Mouse (Mus musculus) gonadal fat pad, adult 2 months (tissue): ENCODE measurements at regions not wholly inside any gene's neighbourhood (a gene's known extent, or its start where the extent isn't known, plus 50 kb on each side); places are given as distances from the start of the nearest gene placed in this dataset.

ENCODE experiments used
- DNase-seq: peaks from one replicate; pipeline ENCODE4 v3.0.0-alpha.2; 2012; ENCODE audit warnings: low read depth

GRCm38 (mm10) chr5:64609378-64610087 is 193.7 kb upstream of the Klf3 start:
- DNase-seq = no peak

DNA sequence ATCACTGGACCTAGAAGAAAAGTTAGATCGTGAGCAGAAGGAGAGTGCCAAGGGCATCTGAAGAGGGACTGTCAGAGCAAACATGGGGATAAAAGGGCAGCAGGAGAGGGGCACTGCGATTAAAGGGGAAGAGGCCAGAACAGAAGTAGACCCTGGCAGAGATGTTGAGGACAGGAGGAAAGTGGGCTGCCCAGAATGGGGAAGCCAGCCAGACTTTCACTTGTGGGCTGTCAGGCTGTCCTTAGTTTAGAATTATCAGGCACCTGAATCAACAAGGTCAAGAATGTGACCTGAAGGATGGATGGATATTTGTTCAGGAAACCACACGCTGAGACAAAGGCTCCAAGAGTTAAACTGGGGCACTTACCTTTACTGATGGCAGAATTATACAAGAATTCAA is 193.0 kb upstream of the Klf3 start:
- no peak for DNase-seq

GRCm38 (mm10) chr5:64610562-64611405 is 192.4 kb upstream of the Klf3 start:
- DNase-seq = no peak

GRCm38 (mm10) chr5:64612017-64612416 is 191.2 kb upstream of the Klf3 start:
- DNase-seq = no peak

DNA sequence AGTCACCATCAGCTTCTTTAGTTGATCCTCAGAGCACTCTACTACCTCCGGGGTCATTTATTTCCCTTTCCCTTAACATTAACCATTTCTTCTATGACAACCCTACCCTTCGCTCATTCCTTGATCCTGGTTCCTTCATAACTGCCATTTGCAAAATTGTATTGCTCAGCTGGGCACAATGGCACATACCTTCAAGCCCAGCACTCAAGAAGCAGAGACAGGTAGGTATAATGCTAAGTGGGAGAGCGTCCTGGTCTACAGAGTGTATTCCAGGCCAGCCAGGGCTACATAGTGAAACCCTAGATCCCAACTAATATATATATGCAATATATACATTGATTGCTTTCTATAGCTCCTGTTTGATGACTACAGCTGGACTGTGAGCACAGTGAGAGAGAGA is 189.5 kb upstream of the Klf3 start:
- no peak for DNase-seq

DNA sequence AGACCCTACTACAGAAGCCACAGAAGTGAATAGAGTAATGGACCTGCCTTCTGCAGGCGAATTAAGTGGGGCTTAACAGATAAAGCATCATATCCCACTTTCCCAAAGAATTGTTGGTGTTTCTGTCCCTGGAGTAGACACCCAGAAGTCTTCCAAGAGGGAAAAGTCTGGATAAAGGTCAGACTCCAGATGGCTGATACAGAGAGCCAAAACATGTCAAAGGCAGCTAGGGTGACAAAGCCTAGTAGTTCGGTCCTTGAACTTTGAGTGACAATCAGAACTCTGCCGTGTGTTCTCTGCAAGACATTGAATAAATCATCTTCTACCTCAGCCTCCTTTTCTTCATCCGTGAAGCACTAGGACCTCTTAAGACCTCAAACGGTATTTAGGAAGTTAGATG is 185.1 kb upstream of the Klf3 start:
- no peak for DNase-seq

DNA sequence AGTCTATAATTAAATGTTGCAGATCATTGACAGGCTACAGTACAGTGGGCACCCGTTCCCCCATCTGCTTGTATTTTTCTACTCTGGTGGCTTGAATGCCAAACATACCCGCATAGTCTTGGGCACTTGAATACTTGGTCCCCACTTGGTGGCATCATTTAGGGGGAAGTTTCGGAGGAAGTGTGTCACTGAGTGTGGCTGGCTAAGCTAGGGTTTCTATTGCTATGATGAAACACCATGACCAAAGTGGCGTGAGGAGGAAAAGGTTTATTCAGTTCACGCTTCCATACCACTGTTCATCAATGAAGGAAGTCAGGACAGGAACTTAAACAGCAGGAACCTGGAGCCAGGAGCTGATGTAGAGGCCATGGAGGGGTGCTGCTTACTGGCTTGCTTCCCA is 183.4 kb upstream of the Klf3 start:
- no peak for DNase-seq

DNA sequence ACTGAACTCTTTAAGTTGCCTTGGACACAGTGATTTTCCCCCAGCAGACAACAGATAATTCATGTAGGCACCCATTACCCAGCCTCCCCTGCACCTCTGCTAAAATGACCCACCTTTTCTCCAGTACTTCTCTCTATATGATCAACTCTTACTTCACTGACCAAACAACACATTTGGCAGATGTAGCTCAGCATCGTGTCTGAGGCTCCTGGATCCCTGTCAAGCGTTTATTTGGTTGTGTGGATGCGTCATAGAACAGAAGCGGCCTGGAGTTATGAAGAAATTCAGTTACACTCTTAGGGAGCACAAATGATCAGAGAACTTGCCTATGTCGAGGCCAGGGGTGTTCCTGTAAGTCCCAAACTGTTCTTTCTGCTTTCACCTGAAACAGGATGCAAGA is 182.5 kb upstream of the Klf3 start:
- DNase-seq = no peak

- no peak for DNase-seq
Observed at GRCm38 (mm10) chr5:64621386-64621785, 181.8 kb upstream of the Klf3 start.

GRCm38 (mm10) chr5:64623653-64624052 is 179.5 kb upstream of the Klf3 start:
- DNase-seq = no peak

GRCm38 (mm10) chr5:64624205-64624604 is 179.0 kb upstream of the Klf3 start:
- no peak for DNase-seq

DNA sequence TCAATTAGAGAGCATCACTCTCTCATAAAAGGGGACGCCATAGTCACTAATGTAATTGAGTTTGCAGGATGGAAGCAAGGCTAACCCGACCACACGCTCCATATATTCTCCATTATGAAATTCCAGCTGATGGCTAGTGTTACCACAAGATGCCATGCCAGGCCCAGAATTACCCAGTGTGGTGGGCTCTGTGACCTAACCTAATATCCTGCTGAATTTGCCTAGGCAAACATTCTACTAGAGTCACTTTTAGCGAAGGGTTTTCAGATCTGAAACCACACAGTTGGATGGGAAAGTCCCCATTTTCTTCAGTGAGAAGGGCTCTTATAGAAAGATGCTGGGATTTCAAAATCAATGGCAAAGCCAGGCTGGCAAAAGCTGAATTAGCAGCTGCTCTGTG is 177.8 kb upstream of the Klf3 start:
- no peak for DNase-seq

DNA sequence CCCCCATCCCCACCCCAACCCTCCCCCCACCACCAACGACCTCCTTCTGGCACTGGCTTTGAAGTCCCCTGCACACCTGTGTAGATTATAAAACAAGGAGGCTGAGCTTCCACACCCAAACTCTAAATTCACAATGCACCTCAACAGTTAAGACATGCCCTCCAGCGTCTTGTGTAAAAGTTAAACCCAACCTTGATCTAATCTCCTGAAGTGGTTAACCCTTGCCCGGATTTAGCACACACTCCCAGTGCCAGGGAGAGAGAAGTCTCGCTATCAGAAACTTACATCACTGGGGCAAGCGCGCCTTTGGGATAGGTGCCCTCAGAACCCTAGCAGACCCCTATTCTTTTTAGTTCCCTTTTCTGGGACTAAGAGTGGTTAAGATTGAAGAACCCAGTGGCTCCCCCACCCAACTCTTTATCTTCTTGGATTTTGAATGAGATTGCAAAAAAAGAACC is 177.3 kb upstream of the Klf3 start:
- peak; percentile 70 for DNase-seq

GRCm38 (mm10) chr5:64626351-64626750 is 176.8 kb upstream of the Klf3 start:
- peak; percentile 56 for DNase-seq

DNA sequence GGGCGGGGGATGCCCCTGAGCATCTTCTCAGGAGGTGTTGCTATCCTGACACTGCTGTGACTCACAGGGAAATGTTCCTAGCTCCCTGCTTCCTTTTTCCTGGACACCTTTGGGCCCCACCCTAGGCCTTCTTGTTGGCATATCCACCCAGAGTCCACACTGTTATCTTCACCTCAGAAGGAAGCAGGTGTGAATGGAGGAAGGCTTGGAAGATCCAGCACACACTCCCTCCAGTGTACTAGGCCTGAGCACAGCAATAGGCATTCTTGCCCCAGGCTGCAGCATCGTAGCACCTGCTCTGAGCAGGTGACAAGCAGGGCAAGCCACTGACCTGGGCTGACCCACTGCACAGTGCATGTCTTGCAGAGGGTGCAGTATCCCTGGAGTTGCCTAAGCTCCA is 172.6 kb upstream of the Klf3 start:
- no peak for DNase-seq

DNA sequence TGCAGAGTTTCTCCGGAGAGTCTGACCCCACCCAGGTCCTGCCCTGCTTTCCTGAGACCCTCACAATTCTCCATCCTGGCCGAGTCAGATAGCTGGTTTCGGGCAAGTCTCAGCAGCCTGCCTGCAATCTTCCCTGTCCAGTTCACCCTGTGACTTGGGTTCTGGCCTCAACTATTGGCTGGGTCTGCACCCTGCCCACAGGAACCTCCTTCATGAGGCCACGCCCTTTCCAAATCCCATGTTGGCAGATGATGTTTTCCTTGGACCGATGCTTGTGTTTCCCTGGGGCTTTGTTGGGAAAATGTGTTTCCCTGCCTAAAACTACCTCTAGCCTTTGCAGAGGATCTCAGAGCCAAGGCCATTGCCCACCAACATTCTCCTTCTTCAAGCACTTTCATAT is 171.0 kb upstream of the Klf3 start:
- peak; percentile 84 for DNase-seq

DNA sequence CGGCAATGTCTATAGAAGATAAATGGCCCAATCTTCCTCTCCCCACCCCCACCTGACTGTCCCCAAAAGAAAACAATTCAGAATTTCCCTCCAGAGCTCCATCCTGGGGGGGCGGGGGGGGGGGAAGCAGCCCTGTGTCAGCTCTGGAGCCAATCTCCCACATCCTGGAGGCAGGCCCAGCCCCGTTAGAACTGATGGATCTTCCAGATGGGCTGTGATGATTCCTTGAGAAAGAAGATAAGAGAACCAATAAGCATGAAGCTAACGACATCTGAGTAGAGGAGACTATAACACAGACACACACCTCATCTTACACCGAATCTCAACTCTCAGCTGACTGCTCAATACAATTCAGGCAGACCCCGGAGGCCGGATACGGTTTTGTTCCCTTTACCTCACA is 169.2 kb upstream of the Klf3 start:
- no peak for DNase-seq

GRCm38 (mm10) chr5:64634721-64635120 is 168.5 kb upstream of the Klf3 start:
- no peak for DNase-seq

DNA sequence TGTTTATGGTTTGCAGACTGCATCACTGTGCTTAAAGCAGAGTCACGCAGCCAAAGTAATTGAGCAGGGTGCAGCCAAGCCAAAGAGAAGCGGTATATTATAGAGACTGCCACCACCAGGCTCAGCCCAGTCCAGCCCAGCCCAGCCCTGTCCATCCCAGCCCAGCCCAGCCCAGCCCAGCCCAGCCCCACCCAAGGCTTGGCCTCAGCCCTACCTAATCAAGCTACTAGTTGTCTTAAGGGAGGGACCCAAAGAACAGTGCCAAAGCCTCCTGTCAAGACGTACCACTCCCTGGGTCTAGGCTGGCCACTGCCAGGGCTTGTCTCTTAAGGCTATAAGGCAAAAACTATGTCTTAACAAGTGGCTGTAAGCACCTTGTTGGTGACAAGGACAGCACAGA is 166.9 kb upstream of the Klf3 start:
- no peak for DNase-seq

DNA sequence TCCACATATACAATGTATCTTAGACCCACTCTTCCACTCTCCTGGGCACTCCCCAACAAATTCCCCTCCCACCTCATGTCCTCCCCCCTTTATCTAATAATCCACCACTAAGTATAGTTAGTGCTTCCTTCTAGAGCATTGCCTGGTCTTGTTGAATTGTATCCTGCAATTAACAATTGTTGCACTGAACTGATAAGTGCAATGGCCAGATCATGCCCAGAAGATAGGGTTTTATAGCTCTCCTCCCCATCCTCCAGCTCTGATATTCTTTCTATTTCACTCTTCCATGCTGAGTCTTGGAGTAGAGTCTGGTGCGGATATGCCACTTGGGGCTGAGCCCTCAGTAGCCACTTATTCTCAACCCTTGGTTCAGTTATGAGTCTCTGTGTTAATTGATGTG is 159.6 kb upstream of the Klf3 start:
- DNase-seq = no peak

GRCm38 (mm10) chr5:64647417-64648125 is 155.6 kb upstream of the Klf3 start:
- no peak for DNase-seq

GRCm38 (mm10) chr5:64648492-64648891 is 154.7 kb upstream of the Klf3 start:
- DNase-seq = no peak

GRCm38 (mm10) chr5:64651407-64651806 is 151.8 kb upstream of the Klf3 start:
- DNase-seq = no peak
